ENCODE assay signal across 8 mouse cellular contexts in the genomic region with DNA sequence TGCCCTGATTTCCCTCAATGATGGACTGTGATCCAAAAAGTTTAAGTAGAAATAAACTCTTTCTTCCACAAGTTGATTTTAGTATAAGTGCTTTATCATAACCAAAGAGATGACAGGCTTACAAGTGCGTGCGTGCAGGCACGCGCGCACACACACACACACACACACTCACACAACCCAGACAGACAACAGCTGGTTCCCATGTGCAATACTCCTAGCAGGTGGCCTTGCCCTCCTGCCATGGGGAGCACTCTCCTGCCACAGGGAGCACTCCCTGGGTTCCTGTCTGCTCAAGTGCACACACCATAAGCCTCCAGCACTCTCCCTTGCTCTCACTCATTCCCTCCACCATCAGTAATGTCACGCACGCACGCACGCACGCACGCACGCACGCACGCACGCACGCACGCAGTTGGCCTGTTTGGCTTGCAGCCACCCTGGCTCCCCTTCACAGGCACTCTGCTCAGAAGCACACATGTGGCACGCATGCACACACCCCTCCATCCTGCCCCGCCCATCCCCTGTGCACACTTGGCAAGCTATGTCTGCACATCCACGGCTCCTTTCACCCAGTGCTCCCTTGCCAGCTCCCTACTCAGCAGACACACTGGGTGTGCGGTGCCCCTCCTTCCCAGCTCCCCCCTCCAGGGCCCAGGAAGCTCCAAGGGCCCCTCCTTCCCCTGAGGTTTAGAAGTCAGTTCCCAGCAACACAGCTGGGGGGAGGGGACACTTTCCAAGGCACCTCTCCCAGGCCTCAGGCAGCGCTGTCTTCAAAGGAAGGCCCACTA. TPM values are rescaled to one million over a fixed set of nuclear protein-coding genes. Genes with fewer than 3 reads are reported as not detected.
A peak's percentile ranks its signal among the peaks of the same experiment; 100 is the strongest.
DNase-seq lines count a peak whose midpoint lies in the region; ATAC-seq lines count a peak whose summit lies in the region.

No protein-coding gene starts in this region.

- H3K4me2 ChIP-seq in hindbrain, embryonic 15.5 days: no peak overlapping the region
- H3K4me2 ChIP-seq in neural tube, embryonic 15.5 days: no peak overlapping the region

- DNase-seq in CD4-positive, CD25-positive, alpha-beta regulatory T cell, adult 2 months (ENCODE audit: low read depth, low spot score): peak; percentile 45
- DNase-seq in urinary bladder, postnatal 4 days (ENCODE audit: low spot score in 2 of 2): no peak

- H3K27ac ChIP-seq in hindbrain, embryonic 15.5 days (replicated peaks): peak overlapping the region; percentile 86
- peak overlapping the region; percentile 89 for H3K27ac ChIP-seq in neural tube, embryonic 15.5 days (replicated peaks)

- H3K9ac ChIP-seq in hindbrain, embryonic 15.5 days: peak overlapping the region; percentile 20; the same call in 1 of the 2 replicates
- 0 out of 2 replicates have a peak overlapping the region, but pooled peaks have one; percentile 17 for H3K9ac ChIP-seq in neural tube, embryonic 15.5 days (replicated peaks)

- 55% methylated on average over 22 of the region's 22 CpGs for WGBS in hindbrain, embryonic 15.5 days
- 65% methylated on average over 22 of the region's 22 CpGs for WGBS in neural tube, embryonic 15.5 days

- H3K9me3 ChIP-seq in megakaryocyte, embryonic 14.5 days: no peaks in the 10 kb centered on the region
- no peaks in the 10 kb centered on the region for H3K9me3 ChIP-seq in hindbrain, embryonic 15.5 days
- no peaks in the 10 kb centered on the region for H3K9me3 ChIP-seq in neural tube, embryonic 15.5 days (replicated peaks)

- no peaks in the 10 kb centered on the region for H3K36me3 ChIP-seq in megakaryocyte, embryonic 14.5 days (replicated peaks; ENCODE audit: low read length)
- H3K36me3 ChIP-seq in hindbrain, embryonic 15.5 days: no peaks in the 10 kb centered on the region
- no peaks in the 10 kb centered on the region for H3K36me3 ChIP-seq in neural tube, embryonic 15.5 days

- H3K4me1 ChIP-seq in megakaryocyte, embryonic 14.5 days: peaks cover 86% of the 10 kb centered on the region
- peaks cover 92% of the 10 kb centered on the region for H3K4me1 ChIP-seq in hindbrain, embryonic 15.5 days (replicated peaks)
- peaks cover 93% of the 10 kb centered on the region for H3K4me1 ChIP-seq in neural tube, embryonic 15.5 days

- no peak for ATAC-seq in CD4-positive, CD25-positive, alpha-beta regulatory T cell, adult 4 months
- no peak for ATAC-seq in megakaryocyte, adult 5-6 weeks (ENCODE audit: poor library complexity, severe bottlenecking)
- ATAC-seq in hindbrain, embryonic 15.5 days (ENCODE audit: low FRiP score, low read depth): no peak
- no peak for ATAC-seq in neural tube, embryonic 15.5 days (ENCODE audit: low FRiP score)
- ATAC-seq in megakaryocyte-erythroid progenitor cell, adult 5-6 weeks (replicated peaks; ENCODE audit: low FRiP score, low TSS enrichment, poor library complexity, severe bottlenecking): no peak

- H3K4me3 ChIP-seq in megakaryocyte, embryonic 14.5 days (replicated peaks): peak overlapping the region; percentile 73
- H3K4me3 ChIP-seq in hindbrain, embryonic 15.5 days: no peak overlapping the region
- no peak overlapping the region for H3K4me3 ChIP-seq in neural tube, embryonic 15.5 days (replicated peaks)

- peaks cover 58% of the 10 kb centered on the region for H3K27me3 ChIP-seq in megakaryocyte, embryonic 14.5 days (replicated peaks)
- H3K27me3 ChIP-seq in hindbrain, embryonic 15.5 days: no peaks in the 10 kb centered on the region
- no peaks in the 10 kb centered on the region for H3K27me3 ChIP-seq in neural tube, embryonic 15.5 days (replicated peaks)

RNA-seq across cellular contexts. Expression of a gene that starts 22.4 kb away (rescaled TPM):
- 1 to 10 TPM; 4.0 to 6.1 TPM for polyA plus RNA-seq in CD4-positive, CD25-positive, alpha-beta regulatory T cell, adult 4 months (2017; shearing (Covaris generic))
- polyA plus RNA-seq in megakaryocyte, embryonic 14.5 days (2012; ENCODE audit: insufficient read depth, low replicate concordance): 103 and 109 TPM in 2 replicates
- 87.7 and 107 TPM in 2 replicates for total RNA-seq in megakaryocyte, adult 5-6 weeks (2015)
- 15.0 and 21.5 TPM in 2 replicates for total RNA-seq in megakaryocyte, adult 5-6 weeks (2017)
- 26.3 and 28.7 TPM in 2 replicates for polyA plus RNA-seq in hindbrain, embryonic 15.5 days (2015; fragmentation: Nextera tagmentation; extraction: Ambion mirVana)
- 24.2 and 28.5 TPM in 2 replicates for polyA plus RNA-seq in neural tube, embryonic 15.5 days (2015; fragmentation: Nextera tagmentation; extraction: Ambion mirVana)
- 48.7 and 54.4 TPM in 2 replicates for total RNA-seq in megakaryocyte-erythroid progenitor cell, adult 5-6 weeks (2014; fragmentation: Nextera tagmentation)
- 4.8 and 6.7 TPM in 2 replicates for total RNA-seq in megakaryocyte-erythroid progenitor cell, adult 5-6 weeks (2017)
